Mouse (Mus musculus) neural tube, embryonic 14.5 days (tissue): ENCODE results near the gene Mast3. TPM values are rescaled to one million over a fixed set of nuclear protein-coding genes. Genes with fewer than 3 reads are reported as not detected.

Experiments used
- ATAC-seq: fragments of 200-750 bp; cut with Nextera tagmentation; 2 replicates; pipeline ENCODE4 v1.8.0; 2017; ENCODE audit warnings: low read depth, mild to moderate bottlenecking, moderate TSS enrichment, moderate library complexity
- H3K27ac ChIP-seq: fragments of 300-500 bp; sonication (generic); 2 replicates; pipeline ENCODE4 v1.5.1; 2014; ENCODE audit warnings: low read depth, mild to moderate bottlenecking, control low read depth, low read length, moderate library complexity, mixed read lengths
- H3K27me3 ChIP-seq: fragments of 300-500 bp; sonication (generic); 2 replicates; pipeline ENCODE4 v1.6.1; 2014; ENCODE audit warnings: low read length; ENCODE audit not compliant: control insufficient read depth, insufficient read depth
- H3K36me3 ChIP-seq: fragments of 300-500 bp; sonication (generic); 2 replicates; pipeline ENCODE4 v1.6.1; 2014; ENCODE audit warnings: low read length, mixed read lengths; ENCODE audit not compliant: control insufficient read depth, insufficient read depth
- H3K4me1 ChIP-seq: fragments of 300-500 bp; sonication (generic); 2 replicates; pipeline ENCODE4 v1.6.1; 2014; ENCODE audit warnings: low read length; ENCODE audit not compliant: control insufficient read depth, insufficient read depth
- H3K4me2 ChIP-seq: fragments of 300-500 bp; sonication (generic); 2 replicates; pipeline ENCODE4 v1.6.1; 2014; ENCODE audit warnings: mild to moderate bottlenecking, low read depth, low read length, control low read depth
- H3K4me3 ChIP-seq: fragments of 300-500 bp; sonication (generic); 2 replicates; pipeline ENCODE4 v1.5.1; 2014; ENCODE audit warnings: low read depth, low read length, control low read depth, mixed read lengths
- H3K9ac ChIP-seq: fragments of 300-500 bp; sonication (generic); replicated peaks from 2 replicates; pipeline ENCODE4 v1.6.1; 2014; ENCODE audit warnings: low read depth, mild to moderate bottlenecking, control low read depth, low read length, mixed read lengths
- H3K9me3 ChIP-seq: fragments of 300-500 bp; sonication (generic); 2 replicates; pipeline ENCODE4 v1.6.1; 2016; ENCODE audit warnings: low read length; ENCODE audit not compliant: control insufficient read depth
- WGBS: fragments of 180-500 bp; shearing (Covaris S2); extraction: QIAGEN DNeasy Blood & Tissue Kit; methylation state at CpG from one replicate; pipeline ENCODE4 v1.1.7; 2014; 5-methylcytosine and 5-hydroxymethylcytosine counted together
- polyA plus RNA-seq: library from polyadenylated mRNA; unstranded; fragments of >200 nt; fragmentation: Nextera tagmentation; extraction: Ambion mirVana; gene quantifications from 2 replicates; pipeline ENCODE4 v1.2.1, GENCODE M21; 2014

The Mast3 gene
- polyA plus RNA-seq, 1 experiment from 2014 or later = 23.4 TPM

DNA sequence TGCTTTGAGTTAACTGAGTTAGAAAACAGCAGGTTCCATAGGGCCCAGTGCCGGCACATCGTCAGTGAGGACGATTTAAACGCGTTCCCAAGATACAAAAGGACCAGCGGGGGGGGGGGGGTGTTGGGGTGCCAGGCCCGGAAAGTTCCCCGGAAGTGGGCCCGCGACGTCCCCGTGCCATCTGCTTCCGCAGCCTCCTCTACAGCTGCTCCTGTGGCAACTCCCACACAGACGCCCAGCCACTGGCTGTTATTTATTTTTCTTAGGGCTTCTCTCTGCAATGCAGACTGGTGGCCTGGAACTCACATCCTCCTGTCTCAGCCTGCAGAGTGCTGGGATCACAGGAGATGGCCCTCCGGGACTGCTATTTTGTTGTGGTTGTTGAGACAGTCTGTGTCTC is 3.7 kb downstream of the Mast3 start:
- no peak overlapping the region for H3K27ac ChIP-seq

DNA sequence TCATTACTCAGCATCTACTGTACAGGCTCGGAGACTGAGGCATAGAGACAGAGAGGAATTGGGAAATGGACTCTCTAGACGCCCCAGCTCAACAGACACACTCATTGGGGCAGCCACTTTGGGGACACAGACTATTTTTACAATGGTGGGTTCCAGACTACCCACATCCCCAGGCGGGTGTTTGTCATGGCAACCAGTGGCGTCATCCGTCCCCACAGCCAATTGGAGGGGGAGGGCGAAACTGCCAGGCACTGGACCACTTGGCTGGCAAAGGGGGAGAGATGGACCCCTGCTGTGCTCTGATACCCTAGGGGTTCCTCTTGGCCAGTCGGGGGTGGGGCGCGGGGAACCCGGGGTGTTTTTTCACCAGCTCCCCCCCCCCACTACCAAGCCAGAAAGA is 4.2 kb downstream of the Mast3 start:
- Histone ChIP-seq H3K27ac (no peak overlapping the region), H3K27me3 (peaks cover 23% of the 10 kb centered on the region), H3K4me1 (peaks cover 11% of the 10 kb centered on the region; the same call in 1 of the 2 replicates), H3K9ac (no peak overlapping the region), H3K9me3 (no peaks in the 10 kb centered on the region), H3K4me3 (no peak overlapping the region), H3K4me2 (no peak overlapping the region), H3K36me3 (no peaks in the 10 kb centered on the region)
- WGBS = 39% methylated on average over 10 of the region's 10 CpGs
- no peak for ATAC-seq

More for the DNA sequence above, 3.7 kb downstream of the Mast3 start:
- H3K4me1 ChIP-seq = peaks cover 11% of the 10 kb centered on the region; the same call in 1 of the 2 replicates
- H3K27me3 ChIP-seq = peaks cover 24% of the 10 kb centered on the region
- no peak overlapping the region for H3K4me3 ChIP-seq
- no peak overlapping the region for H3K4me2 ChIP-seq
- 22% methylated on average over 15 of the region's 15 CpGs for WGBS
- H3K9ac ChIP-seq = no peak overlapping the region
- H3K36me3 ChIP-seq = no peaks in the 10 kb centered on the region
- no peaks in the 10 kb centered on the region for H3K9me3 ChIP-seq
- no peak for ATAC-seq

DNA sequence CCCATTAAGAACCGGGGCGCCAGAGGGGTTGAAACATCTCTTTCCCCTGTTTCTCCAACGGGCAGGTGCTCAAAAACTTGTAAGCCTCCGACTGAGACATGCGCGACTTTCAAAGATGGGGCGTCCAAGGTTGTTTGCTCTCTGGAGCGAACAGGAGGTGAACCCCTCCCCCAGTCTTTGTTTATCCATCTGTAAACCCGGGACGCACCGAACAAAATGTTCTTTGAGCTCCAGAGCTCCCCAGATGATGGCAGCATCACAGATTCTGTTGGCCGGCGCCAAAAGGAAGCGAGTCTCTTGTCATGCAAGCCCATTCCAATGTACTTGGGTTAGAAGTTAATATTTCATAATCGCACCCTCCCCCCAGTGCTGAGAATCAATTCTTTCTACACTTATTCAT is 6.6 kb downstream of the Mast3 start:
- no peaks in the 10 kb centered on the region for H3K36me3 ChIP-seq
- peak overlapping the region; percentile 55; the same call in 1 of the 2 replicates for H3K4me3 ChIP-seq
- H3K27ac ChIP-seq = no peak overlapping the region
- WGBS = 9% methylated on average over 15 of the region's 15 CpGs
- H3K27me3 ChIP-seq = peaks cover 9% of the 10 kb centered on the region
- peaks cover 7% of the 10 kb centered on the region; the same call in 1 of the 2 replicates for H3K4me1 ChIP-seq
- no peak overlapping the region for H3K9ac ChIP-seq
- H3K9me3 ChIP-seq = no peaks in the 10 kb centered on the region
- peak overlapping the region; percentile 79 for H3K4me2 ChIP-seq
- no peak for ATAC-seq

DNA sequence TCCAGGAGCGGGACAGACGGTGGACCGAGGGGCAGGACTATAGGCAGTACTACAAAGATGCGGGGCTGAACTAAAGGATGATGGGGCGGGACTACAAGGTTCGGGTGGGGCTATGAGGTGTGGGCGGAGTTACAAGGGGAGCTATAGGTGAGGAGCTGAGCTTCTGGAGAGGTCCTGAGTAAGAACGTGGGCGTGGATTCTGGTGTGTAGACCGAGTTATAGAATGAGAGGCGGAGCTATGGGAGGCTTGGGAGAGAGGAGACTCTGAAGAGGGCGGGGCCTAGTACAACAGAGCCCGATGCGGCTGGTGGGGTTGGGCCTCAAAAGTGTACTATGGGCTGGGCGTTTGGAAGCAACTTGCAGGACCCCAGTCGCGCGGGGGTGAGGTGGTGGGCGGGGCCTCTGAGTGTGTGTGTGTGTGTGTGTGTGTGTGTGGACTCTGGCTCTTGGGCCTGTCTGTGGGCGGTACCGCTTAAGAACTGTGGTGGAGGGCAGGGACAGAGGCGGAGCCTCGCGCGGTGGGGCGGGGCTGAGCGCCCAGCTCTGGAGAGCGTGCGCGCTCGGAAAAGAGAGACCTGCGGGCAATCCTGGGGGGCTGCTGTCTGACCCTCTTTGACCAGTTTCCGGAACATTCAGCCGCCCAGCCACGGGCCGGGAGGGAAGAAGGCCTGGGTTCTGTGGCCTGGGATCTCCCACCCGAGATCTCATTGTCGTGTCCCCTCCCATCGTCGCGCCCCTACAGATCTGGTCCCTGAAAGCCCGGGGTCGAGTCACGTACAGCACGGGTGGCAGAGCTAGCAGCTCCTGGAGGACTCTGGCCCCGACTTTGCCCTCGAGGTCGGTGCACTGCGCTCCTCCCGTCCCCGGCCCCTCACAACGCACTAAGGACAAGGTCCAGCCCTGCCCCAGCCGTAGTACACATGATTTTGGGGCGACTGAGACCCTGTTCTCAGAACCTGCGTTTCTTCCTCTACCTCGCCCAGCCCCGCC is 7.5 kb downstream of the Mast3 start:
- Histone ChIP-seq H3K4me3 (peak overlapping the region; percentile 55), H3K9me3 (no peaks in the 10 kb centered on the region), H3K9ac (peak overlapping the region; percentile 66), H3K27ac (no peak overlapping the region), H3K27me3 (peaks cover 9% of the 10 kb centered on the region), H3K4me2 (peak overlapping the region; percentile 79), H3K4me1 (peaks cover 11% of the 10 kb centered on the region), H3K36me3 (no peaks in the 10 kb centered on the region)
- under 1% methylated on average over 57 of the region's 57 CpGs for WGBS
- peak; percentile 80 for ATAC-seq

DNA sequence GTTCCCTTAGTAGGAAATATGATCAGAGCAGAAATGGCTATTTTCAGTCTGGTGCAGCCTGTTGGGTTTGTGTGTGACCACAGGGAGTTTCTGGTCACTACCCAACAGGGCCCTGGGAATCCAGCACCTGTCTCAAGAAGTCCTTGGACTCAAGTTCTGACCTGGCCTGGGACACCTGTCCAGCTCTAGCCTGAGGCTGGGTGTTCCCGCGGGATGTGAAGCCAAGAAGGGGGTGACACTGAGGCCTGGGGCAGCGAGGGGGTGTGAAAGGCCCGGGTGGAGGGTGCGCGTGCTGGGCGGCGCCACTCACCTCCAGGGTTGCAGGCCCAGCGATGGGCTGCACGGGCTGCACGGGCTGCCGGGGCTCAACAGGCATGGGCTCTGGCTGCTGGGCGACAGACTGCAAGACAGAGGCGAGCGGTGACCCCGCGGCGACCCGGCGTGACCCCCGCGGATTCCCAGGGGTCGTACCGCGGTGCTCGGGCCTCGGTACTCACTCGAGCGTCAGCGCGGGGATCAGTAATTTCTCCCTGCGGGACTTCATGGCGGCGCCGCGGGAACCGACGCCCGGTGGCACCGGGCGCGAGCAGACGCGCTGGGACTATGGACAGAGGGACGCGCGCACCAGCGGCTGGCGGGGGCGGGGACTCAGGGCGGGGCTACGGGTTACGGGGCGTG is 8.3 kb downstream of the Mast3 start:
- ATAC-seq = peak; percentile 1; the same call in 1 of the 2 replicates
- Histone ChIP-seq H3K27ac (no peak overlapping the region), H3K36me3 (no peaks in the 10 kb centered on the region), H3K4me2 (peak overlapping the region; percentile 79), H3K4me1 (peaks cover 11% of the 10 kb centered on the region), H3K9ac (peak overlapping the region; percentile 66), H3K4me3 (peak overlapping the region; percentile 55), H3K9me3 (no peaks in the 10 kb centered on the region), H3K27me3 (peaks cover 9% of the 10 kb centered on the region)
- 2% methylated on average over 54 of the region's 54 CpGs for WGBS

DNA sequence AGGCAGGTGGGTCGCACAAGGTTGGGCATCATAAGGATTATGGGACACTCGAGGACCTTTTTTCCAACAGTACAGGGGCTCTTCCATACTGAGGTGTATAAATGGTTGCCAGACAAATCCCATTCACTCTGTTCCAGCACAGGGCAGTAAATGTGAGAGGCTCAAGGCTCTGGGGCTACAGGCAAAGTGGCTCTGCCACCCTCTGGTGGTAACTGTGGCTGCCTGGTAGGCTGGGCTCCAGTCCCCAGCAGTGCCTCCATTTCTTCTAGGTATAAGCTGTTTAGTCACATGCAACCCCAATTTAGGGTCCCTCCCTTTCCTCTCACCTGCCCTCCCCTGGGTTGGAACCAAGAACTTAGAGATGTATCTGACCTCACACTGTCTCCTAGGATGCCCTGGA is 9.5 kb downstream of the Mast3 start:
- WGBS = 89% methylated on average over 2 of the region's 2 CpGs
- Histone ChIP-seq H3K9ac (no peak overlapping the region), H3K4me2 (no peak overlapping the region), H3K36me3 (no peaks in the 10 kb centered on the region), H3K4me1 (peaks cover 20% of the 10 kb centered on the region), H3K27ac (no peak overlapping the region), H3K9me3 (no peaks in the 10 kb centered on the region), H3K4me3 (no peak overlapping the region), H3K27me3 (peaks cover 9% of the 10 kb centered on the region)
- ATAC-seq = no peak

DNA sequence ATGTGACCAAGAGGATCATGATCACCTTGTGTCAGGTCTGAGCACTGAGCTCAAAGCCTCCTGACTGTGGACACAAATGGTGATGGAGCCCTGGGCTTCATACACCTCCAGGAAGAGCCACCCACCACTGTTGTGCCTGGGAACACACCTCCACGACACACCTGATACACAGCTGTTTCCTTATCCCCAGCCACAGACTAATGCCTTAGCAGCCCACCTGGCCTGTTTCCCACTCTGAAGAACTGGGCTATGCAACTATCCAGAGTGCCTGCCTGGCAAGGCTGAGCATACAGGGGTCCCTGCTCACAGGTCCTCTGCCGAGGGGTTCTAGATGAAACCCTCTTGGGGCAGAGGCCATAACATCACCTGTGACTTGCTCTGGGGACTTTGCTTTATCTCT is 10.6 kb downstream of the Mast3 start:
- H3K27ac ChIP-seq = no peak overlapping the region
- H3K4me1 ChIP-seq = peaks cover 20% of the 10 kb centered on the region
- H3K36me3 ChIP-seq = no peaks in the 10 kb centered on the region
- H3K4me3 ChIP-seq = no peak overlapping the region
- peaks cover 4% of the 10 kb centered on the region; the same call in 1 of the 2 replicates for H3K27me3 ChIP-seq
- no peak overlapping the region for H3K9ac ChIP-seq
- H3K4me2 ChIP-seq = no peak overlapping the region
- no peak for ATAC-seq
- 89% methylated on average over 2 of the region's 2 CpGs for WGBS
- H3K9me3 ChIP-seq = no peaks in the 10 kb centered on the region

DNA sequence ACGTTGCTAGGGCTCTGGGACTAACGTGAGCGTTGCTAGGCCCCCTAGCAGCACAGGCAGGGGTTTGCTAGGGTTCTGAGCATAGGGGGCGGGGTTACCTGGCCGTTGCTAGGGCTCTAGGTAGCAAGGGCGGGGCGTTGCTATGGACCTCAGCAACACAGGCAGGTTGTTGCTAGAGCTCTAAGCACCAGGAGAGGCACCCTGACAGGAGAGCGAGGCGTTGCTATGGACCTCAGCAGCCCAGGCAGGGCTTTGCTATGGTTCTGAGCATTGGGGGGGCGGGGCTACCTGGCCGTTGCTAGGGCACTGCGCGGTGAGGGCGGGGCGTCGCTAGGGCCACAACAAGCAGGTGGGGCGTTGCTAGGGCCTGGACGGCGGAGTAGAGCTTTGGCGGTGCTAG is 12.2 kb downstream of the Mast3 start:
- peak overlapping the region; percentile 58 for H3K4me3 ChIP-seq
- WGBS = under 1% methylated on average over 20 of the region's 20 CpGs
- H3K4me1 ChIP-seq = peaks cover 13% of the 10 kb centered on the region
- H3K27me3 ChIP-seq = no peaks in the 10 kb centered on the region
- H3K4me2 ChIP-seq = peak overlapping the region; percentile 66
- H3K9ac ChIP-seq = peak overlapping the region; percentile 87
- ATAC-seq = peak; percentile 52
- H3K27ac ChIP-seq = peak overlapping the region; percentile 85
- no peaks in the 10 kb centered on the region for H3K36me3 ChIP-seq
- no peaks in the 10 kb centered on the region for H3K9me3 ChIP-seq
